Mouse (Mus musculus) heart, postnatal 36 days (tissue): ENCODE results near the gene Fam186b. TPM values are rescaled to one million over a fixed set of nuclear protein-coding genes. Genes with fewer than 3 reads are reported as not detected.

Experiments
- DNase-seq, 2 experiments: peaks; one replicate each; pipeline ENCODE4 v3.0.0; 2021 to 2022
- intact Hi-C: fragments of 180-260 bp; cut with DNase I; formaldehyde crosslinking; loops from one replicate; pipeline ENCODE4 v1.15.1; 2025
- total RNA-seq, 2 experiments: library from RNA; stranded (reverse); gene quantifications; 2 replicates each; pipeline ENCODE4 v1.2.3; 2021

The Fam186b gene
- total RNA-seq, result not detected

GRCm38 (mm10) chr15:99295484-99295981 is at the start of gene Fam186b:
TSS of gene Fam186b (minus strand) at chr15:99295888.
- intact Hi-C loops, result no loop called here
- DNase-seq, result peak; percentile 27 to 54

- intact Hi-C loops, result no loop called here
- DNase-seq, result no peak
These were observed 49.3 kb upstream of the Fam186b start for GRCm38 (mm10) chr15:99344961-99345360.

- intact Hi-C loops, result no loop called here
- peak; percentile 43 to 60 for DNase-seq
These were observed 48.6 kb upstream of the Fam186b start for GRCm38 (mm10) chr15:99344148-99344870.

GRCm38 (mm10) chr15:99343414-99344147 is 47.9 kb upstream of the Fam186b start:
- DNase-seq, result peak; percentile 65 to 68
- intact Hi-C loops, result loop anchor here (2.0 kb wide), 1 partner anchor 25 kb away; no protein-coding TSS in a partner anchor

- intact Hi-C loops, result loop anchor here (2.0 kb wide), 1 partner anchor 26 kb away; no protein-coding TSS in a partner anchor
These were observed 46.7 kb upstream of the Fam186b start for GRCm38 (mm10) chr15:99342194-99342981.

GRCm38 (mm10) chr15:99341102-99341501 is 45.4 kb upstream of the Fam186b start:
- no peak for DNase-seq
- intact Hi-C loops, result no loop called here

More at GRCm38 (mm10) chr15:99342194-99342981, 46.7 kb upstream of the Fam186b start:
- DNase-seq, result no peak

GRCm38 (mm10) chr15:99339669-99340068 is 44.0 kb upstream of the Fam186b start:
- no peak for DNase-seq
- intact Hi-C loops, result no loop called here

- intact Hi-C loops, result no loop called here
- DNase-seq, result no peak
These were observed 43.2 kb upstream of the Fam186b start for GRCm38 (mm10) chr15:99338916-99339315.

- DNase-seq, result no peak
- intact Hi-C loops, result loop anchor here (2.0 kb wide), 1 partner anchor 33 kb away; no protein-coding TSS in a partner anchor
These were observed 40.2 kb upstream of the Fam186b start for GRCm38 (mm10) chr15:99335801-99336320.

- intact Hi-C loops, result loop anchor here (2.0 kb wide), 1 partner anchor 34 kb away; no protein-coding TSS in a partner anchor
- DNase-seq, result no peak
These were observed 38.8 kb upstream of the Fam186b start for GRCm38 (mm10) chr15:99334500-99334899.

- DNase-seq, result peak; percentile 54 to 58
- intact Hi-C loops, result loop anchor here (2.0 kb wide), 2 partner anchors 17 to 35 kb away; no protein-coding TSS in a partner anchor
These were observed 38.0 kb upstream of the Fam186b start for GRCm38 (mm10) chr15:99333676-99334065.

GRCm38 (mm10) chr15:99332921-99333675 is 37.4 kb upstream of the Fam186b start:
- intact Hi-C loops, result loop anchor here (2.0 kb wide), 1 partner anchor 16 kb away; no protein-coding TSS in a partner anchor
- peak; percentile 76 to 83 for DNase-seq

GRCm38 (mm10) chr15:99332111-99332510 is 36.4 kb upstream of the Fam186b start:
- DNase-seq, result no peak
- intact Hi-C loops, result loop anchor here (2.0 kb wide), 1 partner anchor 15 kb away; no protein-coding TSS in a partner anchor

- DNase-seq, result no peak
- intact Hi-C loops, result no loop called here
These were observed 35.7 kb upstream of the Fam186b start for GRCm38 (mm10) chr15:99331341-99331740.

GRCm38 (mm10) chr15:99330324-99330723 is 34.6 kb upstream of the Fam186b start:
- no peak for DNase-seq
- intact Hi-C loops, result no loop called here

- DNase-seq, result no peak
- intact Hi-C loops, result no loop called here
These were observed 32.3 kb upstream of the Fam186b start for GRCm38 (mm10) chr15:99328011-99328410.

GRCm38 (mm10) chr15:99326959-99327358 is 31.3 kb upstream of the Fam186b start:
- DNase-seq, result peak in 1 of 2 experiments; percentile 69
- intact Hi-C loops, result loop anchor here (1.0 to 2.0 kb wide), 2 partner anchors 10 to 44 kb away; partner anchors contain the start of gene Fmnl3

- no peak for DNase-seq
- intact Hi-C loops, result loop anchor here (1.0 to 2.0 kb wide), 2 partner anchors 9 to 44 kb away; partner anchors contain the start of gene Fmnl3
These were observed 30.7 kb upstream of the Fam186b start for GRCm38 (mm10) chr15:99326407-99326806.

- intact Hi-C loops, result no loop called here
- no peak for DNase-seq
These were observed 29.9 kb upstream of the Fam186b start for GRCm38 (mm10) chr15:99325598-99325997.
